Mouse (Mus musculus) cortical plate, adult 2 months (tissue): ENCODE data around the gene Spsb3.

Source experiments
- CTCF ChIP-seq: fragments of 200-500 bp; IDR thresholded peaks from 2 replicates; pipeline ENCODE4 v1.5.1; 2011; ENCODE audit warnings: mild to moderate bottlenecking, control low read depth, low read length; ENCODE audit not compliant: insufficient read depth; ENCODE audit errors: extremely low read depth
- POLR2A ChIP-seq: fragments of 200-500 bp; IDR thresholded peaks from 2 replicates; pipeline ENCODE4 v1.6.1; 2011; ENCODE audit warnings: mild to moderate bottlenecking, low read length, control low read depth; ENCODE audit not compliant: insufficient read depth; ENCODE audit errors: extremely low read depth

DNA sequence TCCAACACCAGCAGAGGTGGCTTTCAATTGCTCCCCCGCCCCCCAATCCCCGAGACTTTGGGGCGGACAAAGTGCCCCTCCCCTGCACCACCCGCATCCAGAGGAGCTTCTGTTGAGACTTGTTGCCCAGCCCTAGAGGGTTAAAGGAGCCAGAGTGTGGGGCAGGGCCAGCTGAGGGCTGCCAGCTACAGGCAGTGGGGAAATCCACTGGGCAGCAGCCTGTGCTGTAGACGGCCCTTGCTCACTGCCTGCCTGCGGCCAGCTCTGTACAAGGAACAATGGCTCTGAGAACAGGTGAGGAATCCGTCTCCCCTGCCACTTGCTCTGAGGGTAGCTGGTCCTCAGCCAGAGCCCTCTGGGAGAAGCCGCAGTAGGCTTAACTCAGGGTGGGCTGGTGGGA lies 7.9 kb upstream of the Spsb3 start:
- TF ChIP-seq POLR2A (no peak), CTCF (no peak)
